Mouse (Mus musculus) stomach, embryonic 16.5 days (tissue): Measurements from ENCODE around the gene Cdca7. TPM values are rescaled to one million over a fixed set of nuclear protein-coding genes. Genes with fewer than 3 reads are reported as not detected.

ENCODE experiments used
- ATAC-seq: fragments of 200-750 bp; cut with Nextera tagmentation; 2 replicates; pipeline ENCODE4 v1.8.0; 2017; ENCODE audit warnings: moderate number of reproducible peaks, moderate TSS enrichment; ENCODE audit not compliant: insufficient read depth, low FRiP score
- H3K27ac ChIP-seq: fragments of 300-500 bp; sonication (generic); 2 replicates; pipeline ENCODE4 v1.5.1; 2014; ENCODE audit warnings: low read length
- H3K27me3 ChIP-seq: fragments of 300-500 bp; sonication (generic); 2 replicates; pipeline ENCODE4 v1.6.1; 2014; ENCODE audit warnings: low read length, control low read depth, mixed read lengths; ENCODE audit not compliant: control insufficient read depth, insufficient read depth
- H3K36me3 ChIP-seq: fragments of 300-500 bp; sonication (generic); 2 replicates; pipeline ENCODE4 v1.6.1; 2014; ENCODE audit warnings: low read length; ENCODE audit not compliant: control insufficient read depth, insufficient read depth
- H3K4me1 ChIP-seq: fragments of 300-500 bp; sonication (generic); 2 replicates; pipeline ENCODE4 v1.6.1; 2014; ENCODE audit warnings: low read length, control low read depth, mixed read lengths; ENCODE audit not compliant: control insufficient read depth, insufficient read depth
- H3K4me2 ChIP-seq: fragments of 300-500 bp; sonication (generic); 2 replicates; pipeline ENCODE4 v1.6.1; 2014; ENCODE audit warnings: low read depth, low read length, mixed read lengths
- H3K4me3 ChIP-seq: fragments of 300-500 bp; sonication (generic); replicated peaks from 2 replicates; pipeline ENCODE4 v1.5.1; 2014; ENCODE audit warnings: mild to moderate bottlenecking, low read length
- H3K9ac ChIP-seq: fragments of 300-500 bp; sonication (generic); 2 replicates; pipeline ENCODE4 v1.6.1; 2014; ENCODE audit warnings: low read length
- H3K9me3 ChIP-seq: fragments of 300-500 bp; sonication (generic); replicated peaks from 2 replicates; pipeline ENCODE4 v1.6.1; 2016; ENCODE audit warnings: low read length, control low read depth; ENCODE audit not compliant: control insufficient read depth
- WGBS: fragments of 180-500 bp; shearing (Covaris S2); extraction: QIAGEN DNeasy Blood & Tissue Kit; methylation state at CpG from one replicate; pipeline ENCODE4 v1.1.7; 2014; 5-methylcytosine and 5-hydroxymethylcytosine counted together
- polyA plus RNA-seq: library from polyadenylated mRNA; unstranded; fragments of >200 nt; fragmentation: Nextera tagmentation; extraction: Ambion mirVana; gene quantifications from 2 replicates; pipeline ENCODE4 v1.2.1, GENCODE M21; 2015

Gene Cdca7
- polyA plus RNA-seq, 1 experiment from 2014 or later = 112 TPM

DNA sequence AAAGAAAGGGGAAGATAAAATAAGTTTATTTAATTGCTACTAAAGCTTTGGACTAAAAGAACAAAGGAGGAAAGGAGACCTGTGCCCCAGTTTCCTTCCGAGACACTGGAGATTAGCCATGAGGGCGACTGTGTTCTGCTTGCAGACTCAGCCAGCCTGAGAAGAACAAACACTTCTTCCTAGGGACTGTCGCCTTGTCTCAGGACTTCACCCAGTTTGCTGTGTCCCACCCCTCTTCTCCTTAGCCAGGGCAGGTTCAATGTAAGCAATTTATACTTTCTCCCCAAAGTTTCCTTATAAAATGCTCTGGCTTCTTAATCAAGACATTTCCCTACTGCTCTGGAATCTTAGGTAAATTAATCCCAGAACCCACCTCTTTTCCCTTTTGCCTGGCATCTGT lies 22.4 kb upstream of the Cdca7 start:
- Histone ChIP-seq H3K4me3 (no peak overlapping the region), H3K27ac (no peak overlapping the region), H3K4me2 (no peak overlapping the region)

GRCm38 (mm10) chr2:72456189-72456588 lies 19.8 kb upstream of the Cdca7 start:
- 69% methylated on average over 1 of the region's 1 CpGs for WGBS
- Histone ChIP-seq H3K4me1 (peaks cover 6% of the 10 kb centered on the region; the same call in 1 of the 2 replicates), H3K9me3 (no peaks in the 10 kb centered on the region), H3K36me3 (no peaks in the 10 kb centered on the region), H3K9ac (no peak overlapping the region), H3K4me2 (no peak overlapping the region), H3K4me3 (no peak overlapping the region), H3K27ac (no peak overlapping the region), H3K27me3 (no peaks in the 10 kb centered on the region)
- ATAC-seq = no peak

More for the DNA sequence above, 22.4 kb upstream of the Cdca7 start:
- ATAC-seq = no peak
- H3K27me3 ChIP-seq = no peaks in the 10 kb centered on the region
- H3K4me1 ChIP-seq = peaks cover 6% of the 10 kb centered on the region; the same call in 1 of the 2 replicates
- no peaks in the 10 kb centered on the region for H3K9me3 ChIP-seq
- no peak overlapping the region for H3K9ac ChIP-seq
- H3K36me3 ChIP-seq = no peaks in the 10 kb centered on the region
- WGBS = 36% methylated on average over 3 of the region's 3 CpGs

- Histone ChIP-seq H3K27me3 (no peaks in the 10 kb centered on the region), H3K27ac (no peak overlapping the region), H3K9ac (no peak overlapping the region), H3K4me3 (no peak overlapping the region), H3K36me3 (no peaks in the 10 kb centered on the region), H3K4me2 (no peak overlapping the region), H3K4me1 (0 out of 2 replicates have a peak, but pooled peaks cover 5% of the 10 kb centered on the region), H3K9me3 (no peaks in the 10 kb centered on the region)
- ATAC-seq = no peak
- 57% methylated on average over 7 of the region's 7 CpGs for WGBS
Measured at GRCm38 (mm10) chr2:72464376-72465014, 11.5 kb upstream of the Cdca7 start.

DNA sequence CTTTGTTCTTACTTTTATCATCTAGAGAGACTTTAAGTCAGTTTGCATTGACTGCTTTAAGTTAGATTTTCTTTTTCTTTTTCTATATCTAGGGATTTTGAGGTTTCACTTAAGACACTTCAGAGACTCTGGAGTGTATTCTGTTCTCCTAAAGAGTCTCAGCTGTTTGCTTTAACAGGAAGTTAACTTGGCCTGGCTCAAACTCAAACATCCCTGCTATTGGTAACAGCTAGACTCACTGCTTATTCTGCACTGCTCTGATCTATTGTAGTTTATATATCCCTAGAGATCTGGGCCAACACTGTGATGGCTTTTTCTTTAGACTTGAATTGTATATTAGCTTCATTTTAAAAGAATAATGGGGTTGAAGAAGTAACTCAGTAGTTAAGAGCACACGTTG lies 8.4 kb upstream of the Cdca7 start:
- no peak overlapping the region for H3K4me2 ChIP-seq
- H3K9ac ChIP-seq = no peak overlapping the region
- no peaks in the 10 kb centered on the region for H3K9me3 ChIP-seq
- H3K36me3 ChIP-seq = no peaks in the 10 kb centered on the region
- 0 out of 2 replicates have a peak, but pooled peaks cover 5% of the 10 kb centered on the region for H3K4me1 ChIP-seq
- no peak overlapping the region for H3K4me3 ChIP-seq
- no peaks in the 10 kb centered on the region for H3K27me3 ChIP-seq
- ATAC-seq = no peak; the same call in 1 of the 2 replicates
- WGBS = 57% methylated on average over 1 of the region's 1 CpGs
- H3K27ac ChIP-seq = no peak overlapping the region

DNA sequence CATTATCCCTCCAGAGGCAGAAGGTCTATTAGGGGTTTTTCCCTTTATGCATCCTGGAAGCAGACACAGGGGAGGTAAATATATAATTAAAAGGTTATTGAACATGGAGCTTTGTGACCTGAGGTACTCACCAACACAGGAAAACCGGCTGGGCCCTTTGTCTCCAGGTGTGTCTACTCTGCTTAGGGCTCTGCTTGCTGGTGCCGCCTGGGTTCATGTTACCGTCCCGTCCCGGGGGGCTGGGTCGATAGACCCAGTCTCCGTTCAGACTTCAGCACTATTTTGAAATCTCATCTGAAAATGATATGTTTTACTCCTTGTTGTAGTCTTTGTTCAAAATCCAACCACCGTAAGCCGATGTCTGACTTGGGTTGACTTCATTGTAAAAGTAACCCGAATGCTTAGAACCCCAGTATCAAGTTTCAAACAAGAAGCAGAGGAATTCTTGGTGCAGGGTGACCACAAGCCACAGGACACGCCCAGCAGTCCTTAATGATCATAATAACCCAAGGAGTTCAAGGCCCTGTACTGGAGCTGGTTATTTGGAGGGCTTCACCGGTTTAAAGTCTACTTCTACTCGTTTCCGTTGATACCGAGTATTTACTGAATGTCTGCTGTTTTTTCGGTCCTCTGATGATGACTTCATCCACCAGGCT lies 4.4 kb upstream of the Cdca7 start:
- H3K36me3 ChIP-seq = no peaks in the 10 kb centered on the region
- no peak overlapping the region for H3K4me2 ChIP-seq
- ATAC-seq = no peak
- H3K27me3 ChIP-seq = no peaks in the 10 kb centered on the region
- no peak overlapping the region for H3K9ac ChIP-seq
- H3K9me3 ChIP-seq = no peaks in the 10 kb centered on the region
- H3K27ac ChIP-seq = no peak overlapping the region
- 61% methylated on average over 16 of the region's 16 CpGs for WGBS
- H3K4me3 ChIP-seq = no peak overlapping the region
- H3K4me1 ChIP-seq = peaks cover 11% of the 10 kb centered on the region; the same call in 1 of the 2 replicates

- 39% methylated on average over 7 of the region's 7 CpGs for WGBS
- no peak for ATAC-seq
- Histone ChIP-seq H3K36me3 (no peaks in the 10 kb centered on the region; the same call in 1 of the 2 replicates), H3K27ac (no peak overlapping the region), H3K4me2 (peak overlapping the region; percentile 88), H3K27me3 (no peaks in the 10 kb centered on the region), H3K4me3 (no peak overlapping the region), H3K4me1 (peaks cover 25% of the 10 kb centered on the region), H3K9ac (no peak overlapping the region), H3K9me3 (no peaks in the 10 kb centered on the region)
Measured at GRCm38 (mm10) chr2:72474531-72475287, 1.2 kb upstream of the Cdca7 start.

DNA sequence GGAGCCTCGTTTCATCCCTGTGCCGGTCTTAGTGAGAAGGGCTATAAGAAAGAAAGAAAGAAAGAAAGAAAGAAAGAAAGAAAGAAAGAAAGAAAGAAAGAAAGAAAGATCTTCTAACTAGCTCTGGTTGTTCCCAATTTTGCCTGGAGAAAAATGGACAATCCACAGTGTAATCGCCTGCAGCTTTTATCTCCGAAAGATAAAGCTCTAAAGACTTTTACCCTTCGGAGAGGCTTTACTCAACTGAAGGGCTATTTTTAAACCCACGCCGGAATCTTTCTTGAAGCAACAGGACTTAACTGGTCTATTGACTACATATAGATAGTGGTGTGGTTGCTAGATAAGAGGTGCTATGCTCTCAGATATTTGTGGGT lies 549 bp upstream of the Cdca7 start:
- Histone ChIP-seq H3K4me3 (peak overlapping the region; percentile 96), H3K27ac (peak overlapping the region; percentile 88), H3K4me1 (peaks cover 28% of the 10 kb centered on the region), H3K4me2 (peak overlapping the region; percentile 88), H3K36me3 (peaks cover 5% of the 10 kb centered on the region; the same call in 1 of the 2 replicates), H3K27me3 (no peaks in the 10 kb centered on the region), H3K9me3 (no peaks in the 10 kb centered on the region), H3K9ac (peak overlapping the region; percentile 90)
- WGBS = under 1% methylated on average over 7 of the region's 7 CpGs
- no peak for ATAC-seq

DNA sequence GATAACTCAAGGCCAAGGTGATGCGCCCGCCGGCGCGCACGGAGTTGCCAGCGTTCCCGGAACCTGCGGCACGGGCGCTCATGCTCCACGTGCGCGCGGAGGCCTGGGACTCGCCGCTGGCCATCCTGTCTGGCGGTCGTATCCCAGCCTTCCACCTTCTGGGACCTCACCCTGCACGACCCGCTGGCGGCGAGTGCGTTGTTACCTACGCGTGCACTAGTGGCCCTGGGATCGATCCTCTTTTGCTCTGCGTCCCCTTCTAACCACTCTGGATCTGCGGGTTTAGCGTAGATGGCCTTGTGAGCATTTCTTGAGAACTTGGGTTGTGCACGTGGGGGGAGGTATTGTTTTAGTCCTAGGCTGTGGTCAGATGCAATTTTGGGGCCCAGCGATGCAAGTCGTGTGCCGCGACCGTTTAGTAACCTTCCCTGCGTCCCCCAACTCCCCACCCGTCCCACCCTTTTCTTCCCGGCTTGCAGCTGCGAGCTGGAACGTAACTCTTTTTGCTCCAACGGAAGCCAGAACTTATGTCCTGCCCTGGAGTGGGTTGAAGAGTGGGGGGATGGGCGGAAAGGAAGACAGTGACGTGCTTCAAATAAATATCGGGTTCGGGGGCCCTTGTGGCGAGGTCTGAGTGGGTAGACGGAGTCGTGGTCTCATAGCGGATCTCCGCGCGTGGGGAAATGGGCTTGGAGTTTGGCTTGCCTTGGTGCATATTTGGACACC lies 690 bp downstream of the Cdca7 start:
- WGBS = under 1% methylated on average over 53 of the region's 53 CpGs
- Histone ChIP-seq H3K9me3 (no peaks in the 10 kb centered on the region), H3K27ac (peak overlapping the region; percentile 88), H3K4me1 (peaks cover 28% of the 10 kb centered on the region), H3K4me2 (peak overlapping the region; percentile 88), H3K9ac (peak overlapping the region; percentile 90), H3K36me3 (peaks cover 5% of the 10 kb centered on the region; the same call in 1 of the 2 replicates), H3K4me3 (peak overlapping the region; percentile 96), H3K27me3 (no peaks in the 10 kb centered on the region)
- ATAC-seq = peak; percentile 57
